Mouse (Mus musculus) Muller cell, postnatal 12 days (primary cell): ENCODE results near the gene Gm10642.

Source experiments
- DNase-seq: peaks from one replicate; pipeline ENCODE4 v3.0.0-alpha.2; 2015; ENCODE audit errors: inconsistent ontology term

The Gm10642 gene

GRCm38 (mm10) chr9:70656130-70657007 lies at the start of gene Gm10642:
Gm10642 (plus strand) TSS chr9:70656251.
- DNase-seq: peak; percentile 75

- DNase-seq: no peak
These were observed 44.9 kb upstream of the Gm10642 start for GRCm38 (mm10) chr9:70611026-70611673.

- no peak for DNase-seq
These were observed 26.3 kb upstream of the Gm10642 start for GRCm38 (mm10) chr9:70629711-70630110.

- DNase-seq: peak; percentile 90
These were observed 24.4 kb upstream of the Gm10642 start for GRCm38 (mm10) chr9:70631665-70632064.

- no peak for DNase-seq
These were observed 19.3 kb upstream of the Gm10642 start for GRCm38 (mm10) chr9:70636748-70637147.

DNA sequence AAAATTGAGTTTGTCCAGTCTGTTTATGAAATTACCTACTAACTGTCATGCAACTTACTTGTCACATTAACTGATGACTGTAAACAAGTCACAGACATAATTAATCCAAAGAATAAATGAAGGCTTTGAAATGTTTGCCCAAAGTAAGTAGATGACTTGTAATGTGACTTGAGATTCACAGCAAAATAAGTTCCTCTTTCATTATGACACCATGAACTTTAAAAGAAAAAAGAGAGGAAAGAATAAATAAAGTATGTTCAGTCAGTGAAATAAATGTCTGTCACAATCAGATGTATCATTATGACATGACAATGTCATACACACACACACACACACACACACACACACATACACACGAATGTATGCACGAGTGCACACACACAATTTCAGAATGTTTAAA lies 5.8 kb upstream of the Gm10642 start:
- DNase-seq: no peak

DNA sequence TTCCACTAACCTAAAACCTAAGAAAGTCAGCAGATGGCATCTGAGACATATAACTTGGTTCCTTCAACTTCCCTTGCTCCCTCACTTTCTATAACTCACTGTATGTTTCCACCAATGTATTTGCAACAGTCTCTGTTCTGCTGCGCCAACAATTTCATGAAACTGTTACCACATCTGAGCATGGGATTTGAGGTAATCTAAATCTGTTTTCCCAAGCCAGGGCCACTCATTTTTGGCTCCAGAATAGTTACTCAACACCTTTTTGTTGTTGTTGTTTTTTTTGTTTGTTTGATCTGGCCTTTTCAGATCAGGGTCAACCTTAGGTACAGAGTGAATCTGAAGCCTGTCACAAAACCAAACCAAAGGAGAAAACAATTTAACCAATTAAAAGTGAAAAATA lies 5.1 kb upstream of the Gm10642 start:
- DNase-seq: no peak

DNA sequence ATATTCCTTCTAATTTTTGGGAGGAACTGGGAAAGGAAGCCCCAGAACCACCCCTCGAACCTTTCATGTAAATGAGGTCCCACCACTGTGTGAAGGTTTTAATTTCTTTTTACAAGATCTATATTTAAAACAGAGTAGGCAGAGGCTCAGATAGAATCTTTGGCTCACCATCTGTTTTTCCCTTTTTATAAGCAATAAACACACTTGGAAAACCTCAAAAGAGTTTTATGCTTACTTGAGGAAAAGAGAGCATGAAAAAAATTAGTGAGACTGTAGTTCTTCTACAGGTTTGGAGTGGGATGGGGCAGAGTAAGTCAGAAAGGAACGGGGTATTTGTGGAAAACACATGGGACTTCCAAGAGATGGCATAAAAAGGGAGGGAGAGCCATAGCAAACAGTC lies 3.8 kb upstream of the Gm10642 start:
- DNase-seq: no peak

- DNase-seq: no peak
These were observed 2.2 kb upstream of the Gm10642 start for GRCm38 (mm10) chr9:70653875-70654274.

- DNase-seq: no peak
These were observed 1.6 kb upstream of the Gm10642 start for GRCm38 (mm10) chr9:70654496-70654895.

DNA sequence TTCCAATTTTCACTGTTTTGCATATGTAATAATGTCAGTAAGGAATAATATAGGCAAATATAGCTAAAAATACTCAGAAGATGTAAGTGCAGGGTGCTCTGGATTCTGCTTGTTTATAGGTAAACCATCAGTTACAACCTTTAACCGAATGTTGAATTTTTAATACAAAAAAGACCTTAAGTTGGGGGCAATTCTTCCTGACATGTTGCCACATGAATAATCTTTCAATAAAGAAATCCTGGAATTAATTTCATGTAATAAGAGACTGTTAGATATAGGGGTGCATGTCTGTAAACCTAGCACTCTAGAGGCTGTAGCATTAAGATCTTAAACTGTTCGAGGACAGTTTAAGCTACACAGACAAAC lies 304 bp upstream of the Gm10642 start:
- DNase-seq: no peak

DNA sequence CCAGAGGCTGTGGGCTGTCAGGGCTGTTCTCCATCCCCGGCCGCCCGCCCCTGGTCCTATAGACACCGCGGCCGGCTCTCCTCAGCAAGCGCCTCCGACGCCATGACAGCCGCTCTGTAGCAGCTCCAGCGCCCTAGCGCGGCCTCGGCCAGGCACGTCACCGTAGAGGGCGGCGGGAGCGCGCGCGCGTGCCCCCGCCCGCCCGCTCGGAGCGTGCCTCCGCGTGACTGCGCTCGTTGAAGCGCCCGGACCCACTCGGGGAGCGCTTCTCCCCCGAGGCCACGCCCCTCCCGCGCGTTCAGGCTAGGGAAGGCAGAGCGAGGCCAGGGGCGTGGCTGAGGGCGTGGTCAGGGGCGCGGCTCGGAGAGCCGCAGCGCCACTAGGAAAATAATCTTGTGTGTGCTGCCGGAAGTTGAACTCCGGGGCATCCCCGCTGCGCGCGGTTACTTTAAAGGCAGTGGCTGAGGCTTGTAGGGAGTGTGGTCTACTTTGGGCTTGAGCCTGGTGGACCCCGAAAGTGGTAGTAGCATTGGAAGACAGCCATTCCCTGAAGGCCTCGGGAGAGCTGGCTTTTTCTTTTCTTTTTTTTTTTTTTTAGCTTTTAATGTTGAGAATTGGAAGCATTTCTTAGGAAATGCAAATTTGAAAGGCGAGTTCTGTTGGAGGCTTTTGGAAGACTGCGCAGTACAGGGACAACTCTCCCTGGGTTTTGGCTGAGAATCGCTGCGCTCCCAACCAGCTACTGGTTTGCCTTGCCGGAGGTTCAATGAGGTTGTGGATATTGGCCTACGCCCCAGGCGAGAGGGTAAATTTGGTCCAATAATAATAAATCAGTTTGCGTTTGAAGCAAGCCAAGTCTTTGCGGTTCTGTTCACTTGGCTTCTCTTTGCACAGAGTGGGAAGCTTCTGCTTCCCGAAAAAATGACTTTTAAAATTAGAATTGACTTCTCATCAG lies 1.2 kb downstream of the Gm10642 start, which contains the start of gene Mindy2:
Mindy2 (minus strand) TSS at position 162 of the 955 bp plus-strand sequence.
- DNase-seq: peak; percentile 100

DNA sequence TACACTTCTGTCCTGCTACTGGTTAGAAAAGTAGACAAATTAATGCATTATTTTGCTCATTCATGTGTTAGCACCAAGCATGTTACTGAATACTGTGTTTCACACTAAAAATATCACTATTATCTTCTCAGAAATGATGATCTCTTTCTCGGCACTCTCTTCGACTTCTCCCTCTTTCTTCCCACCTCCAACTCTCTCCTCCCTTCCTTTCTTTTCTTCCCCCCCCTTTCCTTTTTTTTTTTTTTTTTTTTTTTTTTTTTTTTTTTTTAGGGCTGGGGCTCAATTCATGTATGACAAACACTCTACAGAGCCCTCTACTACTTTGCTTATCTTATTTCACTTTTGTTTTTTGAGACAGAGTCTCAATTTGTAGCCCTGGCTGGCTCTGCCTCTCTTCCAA lies 2.2 kb downstream of the Gm10642 start:
- no peak for DNase-seq

GRCm38 (mm10) chr9:70664847-70665246 lies 8.8 kb downstream of the Gm10642 start:
- no peak for DNase-seq

DNA sequence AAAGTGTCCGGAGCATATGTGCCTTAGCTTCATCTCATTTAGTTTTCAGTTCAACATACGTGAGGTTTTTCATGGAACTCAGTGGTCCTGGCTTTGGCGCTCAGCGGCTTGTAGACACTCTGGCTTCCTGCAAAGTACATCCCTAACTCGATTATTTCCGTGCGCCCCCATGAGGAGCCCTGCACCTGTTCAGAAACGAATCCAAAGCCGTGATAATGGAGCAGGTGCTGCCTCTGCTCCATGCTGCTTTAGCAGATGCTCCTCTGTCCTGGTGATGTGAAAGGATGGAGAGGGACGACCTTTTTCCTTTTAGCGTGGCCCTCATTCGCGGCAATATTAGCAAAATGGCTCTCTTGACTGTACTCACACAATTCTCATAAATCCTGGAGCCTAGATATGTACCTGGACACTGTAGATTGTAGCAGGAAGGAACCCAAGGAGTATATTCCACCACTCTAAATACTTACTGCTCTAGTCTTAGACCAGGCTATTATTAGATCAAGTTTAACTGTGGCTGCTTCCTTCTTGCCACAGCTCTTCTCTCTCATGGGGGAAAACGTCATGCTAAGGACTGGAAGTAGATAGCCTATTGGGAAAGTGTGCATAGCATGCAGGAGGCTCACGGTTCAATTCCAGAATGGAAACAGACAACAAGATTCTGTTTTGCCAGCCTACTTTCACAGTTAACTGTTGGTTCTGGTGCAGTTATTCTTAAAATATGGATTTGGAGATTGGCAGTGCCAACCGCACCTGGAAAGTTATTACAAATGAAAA lies 9.5 kb downstream of the Gm10642 start:
- no peak for DNase-seq

- peak; percentile 70 for DNase-seq
These were observed 10.8 kb downstream of the Gm10642 start for GRCm38 (mm10) chr9:70666811-70667210.

DNA sequence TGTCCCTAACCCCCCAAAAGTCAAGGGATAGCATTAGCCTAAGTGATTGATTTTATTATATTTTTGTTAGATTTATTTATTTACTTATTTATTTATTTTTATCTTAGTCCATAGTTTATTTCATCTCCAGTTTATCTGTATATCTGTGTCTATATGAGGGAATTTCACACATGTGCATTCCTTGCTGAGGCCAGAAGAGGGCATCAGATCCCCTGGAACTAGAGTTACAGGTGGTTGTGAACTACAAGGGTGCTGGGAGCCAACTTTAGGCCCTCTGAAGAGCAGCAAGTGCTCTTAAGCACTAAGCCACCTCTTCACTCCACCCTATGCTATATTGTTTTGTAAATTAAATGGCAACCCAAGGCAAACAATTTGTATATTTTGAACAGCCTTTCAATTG lies 12.0 kb downstream of the Gm10642 start:
- DNase-seq: no peak

GRCm38 (mm10) chr9:70669197-70669596 lies 13.1 kb downstream of the Gm10642 start:
- no peak for DNase-seq

DNA sequence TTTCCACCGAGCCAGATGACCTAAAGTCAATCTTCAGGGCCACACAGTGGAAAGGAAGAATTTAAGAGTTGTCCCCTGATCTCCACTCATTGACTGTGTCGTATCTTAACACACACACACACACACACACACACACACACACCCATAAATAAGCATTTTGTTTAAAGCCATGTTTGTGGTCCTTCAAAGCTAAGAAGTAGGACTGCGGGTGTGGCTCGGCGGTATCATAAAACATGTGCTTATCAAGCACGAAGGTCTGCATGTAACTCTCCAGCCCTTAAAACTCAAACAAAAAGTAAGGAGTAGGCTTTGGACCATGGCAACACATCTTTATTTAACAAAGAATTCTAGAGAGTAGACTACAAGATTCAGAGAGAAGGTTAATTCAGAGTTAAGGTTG lies 14.3 kb downstream of the Gm10642 start:
- no peak for DNase-seq

GRCm38 (mm10) chr9:70671278-70671677 lies 15.2 kb downstream of the Gm10642 start:
- no peak for DNase-seq
